Mouse (Mus musculus) right cerebral cortex, postnatal 10 days (tissue): Measurements from ENCODE around the gene Gadd45b.
A peak's percentile ranks its signal among the peaks of the same experiment; 100 is the strongest.

Experiments
- DNase-seq, 2 experiments: peaks; one replicate each; pipeline ENCODE4 v3.0.0; 2021; ENCODE audit warnings: low spot score in 2 of 2

Gene Gadd45b

DNA sequence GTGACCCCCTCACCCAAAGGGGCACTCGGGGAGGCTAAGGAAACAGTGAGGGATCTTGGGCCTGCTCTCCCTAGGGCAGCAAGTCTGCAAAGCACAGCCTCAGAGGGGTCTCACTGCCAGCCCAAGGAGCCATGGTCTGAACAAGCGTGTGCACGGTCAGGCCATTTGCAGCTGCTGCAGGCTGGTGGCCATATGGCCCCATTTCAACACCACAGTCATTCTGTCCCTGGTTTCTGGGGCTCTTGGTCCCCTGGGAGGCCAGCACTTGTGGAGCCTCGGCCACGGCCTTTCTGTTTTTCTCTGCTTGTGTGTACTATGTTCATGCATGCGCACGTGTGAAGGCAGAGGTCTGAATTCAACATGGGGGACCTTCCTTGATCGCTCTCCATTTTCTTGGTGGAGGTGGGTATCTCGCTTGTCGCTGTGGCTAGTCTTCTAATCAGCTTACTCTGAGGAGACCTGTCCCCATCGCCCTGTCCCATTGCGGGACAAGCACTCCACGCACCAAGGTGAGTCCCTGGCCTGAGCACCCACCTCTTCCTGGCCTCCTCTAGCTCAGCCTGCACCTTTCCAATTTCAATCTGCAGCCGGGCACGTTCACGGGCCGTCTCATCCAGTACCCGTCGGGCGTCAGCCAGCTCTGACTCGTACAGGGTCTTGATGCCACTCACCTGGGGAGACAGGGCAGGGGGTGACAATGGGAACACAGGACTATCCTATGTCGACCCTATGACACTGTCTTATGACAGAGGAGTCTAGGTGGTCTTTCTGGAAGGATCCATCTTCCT lies 20.3 kb upstream of the Gadd45b start:
- DNase-seq: no peak

DNA sequence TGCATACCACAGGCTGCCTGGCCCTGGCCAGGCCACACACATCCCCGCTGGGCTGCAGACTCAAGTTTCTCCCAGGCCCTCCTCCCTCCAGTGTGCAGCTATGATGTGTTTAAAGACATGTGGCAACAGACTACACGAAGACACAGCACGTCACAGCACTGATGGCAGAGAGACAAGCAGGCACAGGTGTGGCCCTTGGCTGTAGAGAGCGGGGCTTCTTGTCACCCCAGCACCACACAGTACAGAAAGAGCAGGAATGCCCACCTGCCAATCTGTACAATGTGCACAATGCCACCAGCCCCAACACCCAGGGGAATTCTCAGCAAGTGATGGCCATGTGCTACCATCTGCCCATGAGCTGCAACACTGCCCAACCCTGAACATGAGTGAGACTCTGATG lies 18.5 kb upstream of the Gadd45b start:
- no peak for DNase-seq

DNA sequence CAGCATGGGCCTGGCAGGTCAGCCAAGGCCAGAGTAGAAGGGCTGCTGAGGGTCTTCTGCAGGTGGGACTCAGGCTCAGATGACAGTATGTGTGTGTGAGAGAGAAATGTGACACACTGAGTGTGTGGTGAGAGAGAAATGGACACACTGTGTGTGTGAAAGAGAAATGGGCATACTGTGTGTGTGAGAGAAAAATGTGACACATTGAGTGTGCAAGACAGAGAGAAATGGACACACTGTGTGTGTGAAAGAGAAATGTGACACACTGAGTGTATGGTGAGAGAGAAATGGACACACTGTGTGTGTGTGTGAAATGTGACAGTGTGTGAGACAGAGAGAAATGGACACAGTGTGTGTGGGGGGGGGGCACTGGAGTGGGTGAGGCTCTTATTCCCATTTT lies 18.0 kb upstream of the Gadd45b start:
- no peak for DNase-seq

DNA sequence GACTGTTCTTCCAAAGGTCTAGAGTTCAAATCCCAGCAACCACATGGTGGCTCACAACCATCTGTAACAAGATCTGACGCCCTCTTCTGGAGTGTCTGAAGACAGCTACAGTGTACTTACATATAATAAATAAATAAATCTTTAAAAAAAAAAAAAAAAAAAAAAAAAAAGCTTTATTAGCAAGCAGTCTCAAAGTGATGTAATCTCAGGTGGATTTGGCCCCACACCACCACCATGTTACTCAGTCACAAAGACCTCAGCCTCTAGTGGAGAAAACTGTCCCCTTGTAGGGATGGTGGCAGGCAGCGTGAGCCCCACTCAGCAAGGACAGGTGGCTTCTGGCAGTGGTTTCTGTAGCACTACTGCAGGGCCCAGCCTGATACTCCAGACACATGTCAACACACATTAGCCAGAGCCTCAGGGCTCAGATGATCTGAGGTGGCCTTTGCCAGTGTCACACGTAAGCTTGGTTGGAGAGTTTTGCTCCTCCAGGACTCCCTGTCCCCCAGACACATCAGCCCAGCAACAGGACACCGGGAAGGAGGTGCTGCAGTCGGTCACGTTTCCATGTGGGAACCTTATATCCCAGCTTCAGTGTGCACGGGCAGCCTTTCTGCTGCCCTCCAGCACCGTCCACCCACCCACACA lies 16.4 kb upstream of the Gadd45b start:
- no peak for DNase-seq

DNA sequence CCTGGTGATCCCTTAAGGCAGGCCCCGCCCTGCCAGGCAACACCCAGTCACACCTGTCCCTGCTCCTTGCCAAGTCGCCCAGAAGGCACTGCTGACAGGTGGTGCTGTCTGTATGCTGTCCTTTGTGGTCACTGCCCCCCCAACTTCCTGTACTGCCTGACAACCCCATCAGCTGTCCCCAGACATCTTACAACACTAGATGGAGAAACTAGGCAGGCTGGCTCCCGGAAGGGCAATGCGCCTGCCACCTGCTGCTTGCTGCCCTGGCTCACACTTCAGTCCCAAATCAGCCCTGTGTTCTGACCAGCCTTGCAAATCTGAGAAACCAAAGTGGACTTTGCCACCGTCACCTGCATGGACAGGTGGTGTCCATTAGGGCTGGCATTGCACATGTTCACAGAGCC lies 15.6 kb upstream of the Gadd45b start:
- no peak for DNase-seq

DNA sequence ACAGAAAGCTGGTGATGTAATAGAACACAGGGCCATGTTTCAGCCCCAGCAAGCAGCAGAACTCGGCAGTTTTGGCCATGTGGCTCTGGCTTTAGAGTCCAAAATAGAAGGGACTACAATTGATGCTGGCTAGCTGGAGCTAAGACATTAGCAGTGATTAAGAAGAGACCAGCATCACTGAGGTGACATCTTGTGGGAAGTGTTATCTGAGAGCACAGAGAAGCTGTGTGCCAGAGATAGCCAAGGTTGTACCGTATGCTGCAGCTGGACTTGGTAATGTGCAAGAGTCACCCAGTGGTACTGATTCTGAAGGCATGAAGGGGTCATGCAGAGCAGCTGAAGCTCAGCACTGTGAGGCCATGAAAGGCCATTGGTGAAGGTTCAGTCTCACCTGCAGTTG lies 14.6 kb upstream of the Gadd45b start:
- no peak for DNase-seq

DNA sequence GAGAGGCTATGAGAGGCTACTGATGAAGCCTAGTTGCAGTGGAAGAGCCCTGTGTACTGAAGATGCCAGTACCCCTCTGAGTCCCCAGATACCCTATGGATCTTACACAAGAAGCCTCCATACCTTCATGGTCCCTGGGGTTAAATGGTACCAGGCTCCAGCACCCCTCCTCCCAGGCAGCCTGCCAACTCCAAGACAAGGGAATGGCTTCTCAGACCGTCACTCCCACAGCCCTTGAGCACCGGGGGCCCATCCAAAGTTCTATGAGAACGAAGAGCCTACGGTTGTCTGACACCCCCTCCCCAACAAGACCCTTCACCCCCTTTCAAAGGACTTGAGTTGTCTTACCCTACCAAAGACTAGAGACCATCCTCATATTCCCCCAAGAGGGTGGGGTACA lies 14.1 kb upstream of the Gadd45b start:
- DNase-seq: no peak

DNA sequence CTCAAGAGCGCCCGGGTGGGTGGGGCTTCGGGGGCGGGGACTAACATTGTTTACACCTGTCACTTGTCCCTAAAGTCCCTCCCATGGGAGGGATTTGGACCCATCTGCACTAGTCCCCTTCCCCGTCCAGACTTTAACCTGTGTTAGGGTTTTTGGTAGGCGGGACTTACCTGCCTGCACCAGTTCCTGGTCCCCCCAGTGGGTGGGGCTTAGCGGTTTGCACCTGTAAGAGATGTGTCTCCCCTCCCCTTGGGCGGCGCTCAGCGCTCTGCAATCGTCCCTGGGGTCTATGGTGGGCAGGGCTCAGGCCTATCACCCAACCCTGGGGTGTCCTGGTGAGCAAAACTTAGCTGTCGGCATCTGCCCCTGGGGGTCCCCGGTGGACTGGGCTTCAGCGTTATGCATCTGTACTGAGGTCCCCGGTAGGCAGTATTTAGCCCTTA lies 12.5 kb upstream of the Gadd45b start:
- DNase-seq: no peak

DNA sequence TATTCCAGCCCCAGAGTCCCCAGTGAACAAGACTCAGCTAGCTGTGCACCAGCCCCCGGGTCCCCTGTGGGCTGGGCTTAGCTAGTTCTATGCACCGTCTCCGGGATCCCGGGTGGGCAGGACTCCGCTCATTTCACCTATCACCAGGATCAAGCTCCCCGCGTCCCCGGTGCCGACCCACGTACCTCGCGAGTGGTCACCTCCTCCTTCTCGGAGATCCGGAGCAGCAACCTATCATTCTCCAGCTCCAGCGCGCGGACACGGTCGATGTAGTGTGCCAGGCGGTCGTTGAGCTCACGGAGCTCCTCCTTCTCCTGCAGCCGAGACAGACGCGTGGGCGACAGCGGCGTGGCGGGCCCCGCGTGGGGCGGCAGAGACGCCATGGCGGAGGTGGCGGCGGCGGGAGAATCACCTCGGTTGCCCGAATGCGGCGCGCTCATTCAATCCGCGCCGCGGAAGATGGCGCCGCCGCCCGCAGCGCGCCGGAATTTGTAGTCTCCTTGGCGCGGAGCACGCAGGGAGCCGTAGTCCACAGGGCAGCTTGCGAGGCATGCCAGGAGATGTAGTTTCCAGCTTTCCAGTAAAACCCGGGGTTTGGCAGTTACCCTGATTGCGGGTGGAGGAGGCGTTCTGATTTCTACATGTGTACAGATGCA lies 12.0 kb upstream of the Gadd45b start, which contains the start of gene Lmnb2:
Gene Lmnb2 (minus strand): TSS at position 467 of the 656 bp plus-strand sequence.
- peak; percentile 91 to 92 for DNase-seq

DNA sequence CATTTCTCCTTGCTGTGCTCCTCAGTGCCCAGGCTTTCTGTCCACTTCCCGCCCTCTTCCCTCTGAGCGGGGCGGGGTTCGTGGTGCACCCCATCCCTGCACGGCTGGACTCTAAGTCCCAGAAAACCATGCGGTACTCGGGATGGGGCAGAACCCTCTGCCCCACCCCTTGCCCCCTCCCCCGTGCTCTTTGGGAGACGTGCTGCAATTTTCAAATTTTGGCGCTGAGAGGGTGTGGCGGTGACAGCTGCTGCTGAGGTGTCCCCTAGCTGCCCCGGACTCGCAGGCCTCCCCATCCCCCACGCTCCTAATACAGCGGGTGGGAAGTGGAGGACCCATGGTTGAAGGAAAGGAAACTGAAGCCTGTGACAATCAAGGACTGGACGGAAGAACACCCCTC lies 8.0 kb upstream of the Gadd45b start:
- DNase-seq: no peak

DNA sequence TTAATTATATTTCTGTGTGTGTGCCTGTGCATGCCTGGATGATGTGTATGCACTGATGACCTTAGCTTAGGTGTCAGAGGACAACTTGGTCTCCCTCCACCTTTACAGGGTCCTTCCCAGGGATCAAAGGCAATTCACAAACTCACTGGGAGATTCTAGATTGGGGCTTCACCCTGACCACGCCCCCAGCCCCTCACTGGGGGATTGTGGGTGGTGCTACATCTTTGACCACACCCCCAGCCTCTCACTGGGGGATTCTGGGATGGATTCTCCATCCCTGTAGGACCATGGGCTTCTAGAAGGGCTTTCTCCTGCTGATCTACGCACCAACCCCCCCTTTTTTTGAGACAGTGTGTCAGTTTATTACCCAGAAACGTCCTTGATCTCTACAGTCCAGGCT lies 4.4 kb upstream of the Gadd45b start:
- DNase-seq: no peak

DNA sequence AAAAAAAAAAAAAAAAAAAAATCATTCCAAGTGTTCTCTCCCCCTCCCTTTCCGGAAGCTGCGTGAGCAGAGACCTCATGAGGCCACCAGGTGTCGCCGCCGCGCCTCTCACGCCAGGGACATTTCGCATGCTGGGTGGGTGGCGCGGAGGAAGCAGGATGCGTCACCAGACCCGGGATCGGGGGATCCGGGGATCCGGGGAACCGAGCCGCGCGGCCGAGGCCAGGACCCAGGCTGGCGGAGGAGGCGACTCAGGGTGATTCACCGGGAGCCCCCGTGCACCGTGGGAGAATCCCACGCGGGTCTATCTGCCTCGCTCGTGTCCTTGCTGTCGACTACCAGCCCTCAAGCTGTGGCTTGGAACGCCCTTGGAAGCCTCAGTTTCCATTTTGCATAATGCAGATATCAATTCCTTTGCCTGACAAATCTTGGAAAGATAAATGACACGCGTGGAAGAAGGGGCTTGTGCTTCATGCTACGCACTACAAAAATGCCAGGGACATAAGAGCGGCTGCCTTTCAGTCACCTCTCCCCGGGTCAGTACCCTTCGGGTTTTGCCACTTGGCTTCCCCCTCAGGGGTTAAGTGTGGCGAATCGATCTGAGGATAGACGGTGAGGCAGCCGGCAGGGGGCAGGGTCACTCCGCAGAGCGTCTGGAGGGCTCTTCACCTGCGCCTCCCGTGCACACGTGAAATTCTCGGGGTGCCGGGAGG lies 1.1 kb upstream of the Gadd45b start:
- peak; percentile 95 to 96 for DNase-seq

DNA sequence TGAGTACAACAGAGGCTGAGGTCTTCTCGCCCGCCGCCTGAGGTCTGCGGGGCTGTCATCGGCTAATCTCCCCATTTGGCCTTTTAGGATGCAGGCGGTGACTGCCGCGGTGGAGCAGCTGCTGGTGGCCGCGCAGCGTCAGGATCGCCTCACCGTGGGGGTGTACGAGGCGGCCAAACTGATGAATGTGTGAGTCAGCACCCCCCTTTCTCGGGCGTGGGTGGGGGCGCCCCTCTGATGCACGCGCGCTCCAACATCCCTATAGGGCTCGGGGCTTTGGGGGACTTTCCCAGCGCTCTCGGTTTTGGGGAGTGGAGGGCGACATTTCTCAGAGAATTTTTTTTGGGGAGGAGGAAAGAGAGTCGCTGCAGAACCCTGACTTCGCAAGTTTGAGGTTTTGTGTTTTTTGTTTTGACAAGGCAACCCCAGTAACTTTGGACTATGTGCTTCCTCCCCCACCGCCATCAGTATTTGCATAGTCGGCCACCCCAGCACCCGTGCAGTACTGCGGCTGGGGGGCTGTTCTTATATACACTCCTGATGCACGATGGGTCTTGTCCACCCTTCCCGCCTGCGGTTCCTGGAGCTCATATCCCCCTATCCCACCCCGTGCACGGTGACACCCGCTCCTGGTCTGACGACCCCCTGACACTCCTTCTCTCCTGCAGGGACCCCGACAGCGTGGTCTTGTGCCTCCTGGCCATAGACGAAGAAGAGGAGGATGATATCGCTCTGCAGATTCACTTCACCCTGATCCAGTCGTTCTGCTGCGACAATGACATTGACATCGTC lies 684 bp downstream of the Gadd45b start:
- DNase-seq: no peak

DNA sequence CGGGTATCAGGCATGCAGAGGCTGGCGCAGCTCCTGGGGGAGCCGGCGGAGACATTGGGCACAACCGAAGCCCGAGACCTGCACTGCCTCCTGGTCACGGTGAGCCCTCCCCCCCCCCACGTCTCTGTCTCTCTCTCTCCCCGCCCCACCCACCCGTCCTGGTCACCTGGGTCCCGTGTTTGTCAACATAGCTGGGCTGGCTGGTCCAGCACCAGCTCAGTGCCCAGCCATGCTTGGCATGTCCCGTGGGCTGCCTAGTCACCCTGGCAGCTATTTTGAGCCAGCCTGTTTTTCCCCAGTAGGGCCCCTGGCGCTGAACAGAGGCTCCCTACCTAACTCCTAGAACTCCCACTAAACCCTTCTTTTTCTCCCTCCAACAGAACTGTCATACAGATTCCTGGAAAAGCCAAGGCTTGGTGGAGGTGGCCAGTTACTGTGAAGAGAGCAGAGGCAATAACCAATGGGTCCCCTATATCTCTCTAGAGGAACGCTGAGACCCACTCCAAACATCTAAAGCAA lies 1.3 kb downstream of the Gadd45b start:
- no peak for DNase-seq

DNA sequence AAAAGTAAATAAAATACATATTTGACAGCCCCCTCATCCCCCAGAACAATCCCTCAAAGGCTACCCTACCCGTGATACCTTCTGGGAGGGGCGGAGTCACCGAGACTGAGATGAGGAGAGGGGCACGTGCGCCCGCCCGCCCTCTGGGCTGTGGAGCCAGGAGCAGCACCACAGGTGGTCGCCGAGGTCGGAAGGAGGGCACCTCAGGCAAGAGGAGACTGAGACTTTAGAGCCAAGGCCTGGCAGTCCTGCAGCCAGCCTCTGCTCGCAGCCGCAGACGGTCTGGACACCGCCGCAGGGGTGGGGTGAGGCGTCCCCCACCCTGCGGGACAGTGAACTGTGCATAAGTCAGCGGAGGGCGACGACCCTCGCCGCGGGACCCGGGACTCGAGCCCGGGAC lies 1.8 kb downstream of the Gadd45b start:
- no peak for DNase-seq

DNA sequence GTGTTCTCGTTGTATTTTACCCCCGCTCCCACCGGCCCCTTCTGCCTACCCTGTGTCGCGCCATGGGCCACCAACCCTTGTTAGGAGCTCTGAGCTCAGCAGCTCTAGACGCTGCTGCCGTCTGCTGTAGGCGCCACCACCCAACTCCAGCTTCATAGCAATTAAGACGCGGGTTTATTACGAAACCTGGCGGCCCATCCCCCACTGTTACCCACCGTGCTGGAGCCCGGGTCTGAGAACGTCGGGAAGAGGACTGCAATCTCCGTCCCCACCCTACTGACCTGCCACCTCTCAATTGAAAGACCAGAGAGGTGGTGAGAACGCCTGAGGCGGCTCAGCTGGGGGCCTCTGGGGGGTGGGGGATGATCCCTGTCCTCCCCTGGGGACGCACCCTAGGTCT lies 2.3 kb downstream of the Gadd45b start:
- DNase-seq: peak in 1 of 2 experiments; percentile 70

DNA sequence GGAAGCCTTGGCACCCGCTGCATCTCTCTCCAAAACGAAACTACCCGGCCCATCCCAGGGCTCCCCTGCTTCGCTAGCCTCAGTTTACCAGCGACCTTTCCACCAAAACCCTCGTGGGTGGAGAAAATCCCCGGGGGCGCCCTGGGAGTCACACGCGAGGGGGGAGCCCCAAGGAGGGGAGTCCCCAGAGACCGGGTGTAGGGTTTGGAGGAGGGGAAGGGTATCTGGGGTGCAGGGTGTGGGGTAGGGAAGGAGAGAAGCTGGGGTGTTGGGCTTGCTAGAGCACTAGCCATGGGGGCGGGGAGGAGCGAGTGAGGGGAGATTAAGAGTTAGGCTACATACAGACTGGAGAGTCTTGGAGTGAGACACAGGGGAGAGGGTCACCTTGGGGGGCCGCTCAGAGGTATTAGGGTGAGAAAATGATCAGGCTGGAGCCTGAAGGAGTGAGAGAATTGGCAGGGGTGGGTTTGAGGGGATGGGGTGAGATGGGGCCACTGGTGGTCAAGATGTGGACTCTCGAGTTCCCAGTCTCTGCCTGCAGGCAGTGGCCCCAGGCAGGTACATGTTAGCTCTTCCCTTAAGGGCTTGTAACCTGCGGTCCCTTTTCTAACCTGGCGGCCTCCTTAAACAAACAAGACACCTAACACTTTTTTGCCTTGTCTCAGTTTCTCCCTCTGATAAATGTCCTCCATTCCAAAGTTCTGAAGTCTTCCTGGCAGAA lies 3.0 kb downstream of the Gadd45b start:
- no peak for DNase-seq

DNA sequence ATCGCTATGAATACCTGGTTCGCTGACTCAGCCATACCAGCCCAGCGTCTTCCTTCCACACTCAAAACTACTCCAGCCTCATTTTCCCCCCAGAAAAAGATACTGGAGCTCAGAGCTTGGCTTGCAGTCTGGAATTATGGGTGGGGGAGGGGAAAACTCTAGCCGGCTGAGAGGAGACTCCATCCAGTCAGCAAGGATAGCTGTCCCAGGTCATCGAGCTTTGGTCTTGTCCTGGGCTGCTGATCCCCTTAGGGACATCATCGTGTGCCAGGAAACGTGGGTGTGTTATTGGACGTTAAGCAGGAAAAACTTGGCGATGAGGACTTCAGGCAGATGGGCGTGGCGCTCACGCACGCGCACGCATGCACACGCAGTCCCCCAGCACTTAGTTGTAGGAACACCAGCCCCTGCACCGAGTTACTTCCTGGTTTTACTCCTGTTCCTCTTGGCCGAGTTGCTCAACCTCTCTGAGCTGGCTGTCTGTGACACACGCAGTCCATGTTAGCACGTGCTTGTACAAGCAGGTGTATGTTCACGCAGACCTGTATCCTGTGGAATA lies 3.6 kb downstream of the Gadd45b start:
- DNase-seq: no peak

DNA sequence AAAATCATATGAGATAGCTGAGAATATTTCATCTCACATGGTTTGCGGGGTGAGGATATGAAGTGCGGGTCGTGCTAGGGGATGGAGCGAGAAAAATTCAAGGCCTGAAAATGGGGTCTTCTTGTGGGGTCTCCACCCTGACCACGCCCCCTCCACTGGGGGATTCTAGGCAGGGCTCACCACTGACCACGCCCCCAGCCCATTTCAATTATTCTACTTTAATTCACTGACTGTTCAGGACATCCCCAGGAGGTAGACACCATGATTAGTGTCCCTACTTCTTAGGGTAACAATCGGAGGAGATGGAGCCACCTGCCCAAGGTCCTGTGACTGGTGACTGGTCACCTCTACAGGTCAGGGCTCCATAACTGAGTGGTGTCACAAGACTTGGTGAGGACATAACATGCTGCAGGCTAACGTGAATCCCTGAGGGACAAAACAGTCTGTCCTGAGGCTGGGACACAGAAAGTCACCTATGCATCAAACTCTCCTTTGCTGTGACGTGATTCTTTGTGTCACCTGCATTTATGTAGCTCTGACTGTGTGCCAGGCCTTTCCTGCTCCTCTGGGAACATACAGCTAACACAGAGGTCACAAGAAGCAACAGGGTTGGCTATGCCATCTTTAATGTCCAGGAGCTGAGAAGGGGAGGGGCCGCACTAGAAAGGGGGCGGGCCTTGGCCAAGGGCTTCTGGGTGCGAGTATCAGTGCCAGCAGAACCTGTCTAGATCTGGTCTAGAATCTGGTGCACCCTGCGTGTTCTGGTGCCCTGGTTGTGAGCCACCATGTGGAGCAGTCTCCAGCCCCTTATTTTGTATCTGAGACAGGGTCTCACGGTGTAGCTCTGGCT lies 4.5 kb downstream of the Gadd45b start:
- DNase-seq: no peak
